Comparison of ENCODE assay signal across 9 mouse cellular contexts in genomic region chr5:132543118-132544071, GRCm38 (mm10). TPM values are rescaled to one million over a fixed set of nuclear protein-coding genes. Genes with fewer than 3 reads are reported as not detected.
DNase-seq lines count a peak whose midpoint lies in the region; ATAC-seq and TF ChIP-seq lines count a peak whose summit lies in the region.
"Had no signal": no experiment of that assay in that cellular context is flagged by ENCODE, and none has a peak within 500 bp of the region (broad histone marks: within the 10 kb centered on the region; RNA-seq: fewer than 3 reads in every experiment).

Gene Auts2, minus strand, starts transcription at chr5:132543344.

- no peak for TF ChIP-seq POLR2A in thymus, adult 2 months (IDR thresholded peaks at IDR 0.05; ENCODE audit: control insufficient read depth, extremely low read depth, insufficient read depth, low read length, poor library complexity)

- intact Hi-C loops in heart, postnatal 10 days (cut with DNase I), result loop anchor here (2.0 to 5.0 kb wide), 3 partner anchors 105 to 313 kb away; no protein-coding TSS in a partner anchor

- H3K9me3 ChIP-seq in forebrain, embryonic 15.5 days, result no peaks in the 10 kb centered on the region
- no peaks in the 10 kb centered on the region for H3K9me3 ChIP-seq in liver, embryonic 16.5 days (replicated peaks; ENCODE audit: control insufficient read depth, low read length)
- no peaks in the 10 kb centered on the region for H3K9me3 ChIP-seq in neural tube, embryonic 15.5 days (replicated peaks)

- TF ChIP-seq CTCF in thymus, adult 2 months (IDR thresholded peaks at IDR 0.05; ENCODE audit: borderline replicate concordance, control insufficient read depth, extremely low read depth, insufficient read depth, low read length, poor library complexity), result no peak

- peak; percentile 80 for ATAC-seq in cerebellum, adult (ENCODE audit: insufficient number of reproducible peaks, low FRiP score, low TSS enrichment)
- peak; percentile 90 for ATAC-seq in forebrain, embryonic 15.5 days (replicated peaks)
- peak; percentile 87 for ATAC-seq in liver, embryonic 16.5 days (ENCODE audit: low read depth)
- ATAC-seq in neural tube, embryonic 15.5 days (ENCODE audit: low FRiP score), result peak; percentile 91

- peak within 1 kb of the TSS; percentile 93 for H3K27ac ChIP-seq in forebrain, embryonic 15.5 days (replicated peaks)
- peak within 1 kb of the TSS; percentile 41 for H3K27ac ChIP-seq in liver, embryonic 16.5 days (ENCODE audit: low read length)
- H3K27ac ChIP-seq in neural tube, embryonic 15.5 days (replicated peaks), result peak within 1 kb of the TSS; percentile 90
- H3K27ac ChIP-seq in thymus, adult 2 months (ENCODE audit: control insufficient read depth, insufficient read depth, low read length), result no peak within 1 kb of the TSS

- H3K4me3 ChIP-seq in forebrain, embryonic 15.5 days, result peak within 1 kb of the TSS; percentile 82
- peak within 1 kb of the TSS; percentile 63 for H3K4me3 ChIP-seq in liver, embryonic 16.5 days (ENCODE audit: low read depth, low read length)
- H3K4me3 ChIP-seq in neural tube, embryonic 15.5 days (replicated peaks), result peak within 1 kb of the TSS; percentile 65
- H3K4me3 ChIP-seq in thymus, adult 2 months (ENCODE audit: control insufficient read depth, insufficient read depth, low read length), result peak within 1 kb of the TSS; percentile 34

- no peaks in the 10 kb centered on the region for H3K36me3 ChIP-seq in forebrain, embryonic 15.5 days
- no peaks in the 10 kb centered on the region for H3K36me3 ChIP-seq in liver, embryonic 16.5 days (ENCODE audit: control insufficient read depth, insufficient read depth)
- no peaks in the 10 kb centered on the region for H3K36me3 ChIP-seq in neural tube, embryonic 15.5 days
- no peaks in the 10 kb centered on the region for H3K36me3 ChIP-seq in thymus, adult 2 months (ENCODE audit: control insufficient read depth, insufficient read depth, low read length)

- H3K27me3 ChIP-seq in forebrain, embryonic 15.5 days, result no peaks in the 10 kb centered on the region
- H3K27me3 ChIP-seq in liver, embryonic 16.5 days (ENCODE audit: control insufficient read depth, insufficient read depth, low read depth, low read length), result peaks cover 42% of the 10 kb centered on the region
- no peaks in the 10 kb centered on the region for H3K27me3 ChIP-seq in neural tube, embryonic 15.5 days (replicated peaks)
- H3K27me3 ChIP-seq in thymus, adult 2 months (ENCODE audit: control insufficient read depth, insufficient read depth, low read length), result no peaks in the 10 kb centered on the region; the same call in 1 of the 2 replicates
- H3K27me3 ChIP-seq: CH12.LX had no signal

- WGBS in forebrain, embryonic 15.5 days, result under 1% methylated on average over 86 of the region's 105 CpGs
- WGBS in liver, embryonic 16.5 days (ENCODE audit: insufficient replicate concordance), result under 1% methylated on average over 54 of the region's 105 CpGs
- under 1% methylated on average over 80 of the region's 105 CpGs for WGBS in neural tube, embryonic 15.5 days
- 1% methylated on average over 88 of the region's 105 CpGs for WGBS in thymus, adult 2 months

- H3K4me2 ChIP-seq in forebrain, embryonic 15.5 days (replicated peaks), result peak within 1 kb of the TSS; percentile 92
- H3K4me2 ChIP-seq in liver, embryonic 16.5 days (ENCODE audit: low read depth, low read length), result peak within 1 kb of the TSS; percentile 51
- H3K4me2 ChIP-seq in neural tube, embryonic 15.5 days, result peak within 1 kb of the TSS; percentile 91

- peak; percentile 57 to 61 for DNase-seq in CD8-positive naive resting alpha-beta T cell, adult 2 months (ENCODE audit: low read depth in 2 of 2, low spot score in 2 of 2)
- peak; percentile 90 to 91 for DNase-seq in heart, postnatal 10 days
- peak; percentile 91 to 95 for DNase-seq in kidney, postnatal 4 days
- peak; percentile 55 for DNase-seq in thymus, adult 2 months

- peak within 1 kb of the TSS; percentile 98 for H3K9ac ChIP-seq in forebrain, embryonic 15.5 days (replicated peaks)
- H3K9ac ChIP-seq in liver, embryonic 16.5 days (ENCODE audit: low read depth, low read length), result peak within 1 kb of the TSS; percentile 45
- H3K9ac ChIP-seq in neural tube, embryonic 15.5 days (replicated peaks), result peak within 1 kb of the TSS; percentile 81

- peaks cover 43% of the 10 kb centered on the region for H3K4me1 ChIP-seq in forebrain, embryonic 15.5 days
- no peaks in the 10 kb centered on the region for H3K4me1 ChIP-seq in liver, embryonic 16.5 days (ENCODE audit: control insufficient read depth, low read depth, low read length)
- H3K4me1 ChIP-seq in neural tube, embryonic 15.5 days, result peaks cover 32% of the 10 kb centered on the region
- peaks cover 9% of the 10 kb centered on the region for H3K4me1 ChIP-seq in thymus, adult 2 months (replicated peaks; ENCODE audit: control insufficient read depth, insufficient read depth, low read length)

RNA-seq across cellular contexts. Expression of gene Auts2, which starts in this region (rescaled TPM):
- 94.3 and 105 TPM in 2 replicates for polyA plus RNA-seq in forebrain, embryonic 15.5 days (2015; fragmentation: Nextera tagmentation; extraction: Ambion mirVana)
- total RNA-seq in heart, postnatal 10 days (2021), result 10 to 100 TPM; 40.8 to 53.0 TPM
- 1.8 and 2.3 TPM in 2 replicates for polyA plus RNA-seq in liver, embryonic 16.5 days (2015; fragmentation: Nextera tagmentation; extraction: Ambion mirVana)
- 46.3 and 52.5 TPM in 2 replicates for polyA plus RNA-seq in neural tube, embryonic 15.5 days (2015; fragmentation: Nextera tagmentation; extraction: Ambion mirVana)
- 4.9 and 5.0 TPM in 2 replicates for polyA plus RNA-seq in thymus, adult 2 months (2012; rRNA removed)
- total RNA-seq: CH12.LX had no signal

Comparison
In these comparisons a context has a peak if more than half of its experiments do, and no peak if none do; other contexts are left out.
1. H3K9ac ChIP-seq: peak in every context shown above with its lines; median percentile 98 in forebrain, embryonic 15.5 days; 81 in neural tube, embryonic 15.5 days; 45 in liver, embryonic 16.5 days.